9 mouse cellular contexts compared by ENCODE assay signal in genomic region chr11:69629802-69630201, GRCm38 (mm10). TPM values are rescaled to one million over a fixed set of nuclear protein-coding genes. Genes with fewer than 3 reads are reported as not detected.
DNase-seq lines count a peak whose midpoint lies in the region.
"Had no signal": no experiment of that assay in that cellular context is flagged by ENCODE, and none has a peak within 500 bp of the region (broad histone marks: within the 10 kb centered on the region; RNA-seq: fewer than 3 reads in every experiment).

No protein-coding gene starts in this region.

- DNase-seq in kidney, postnatal 14 days = peak; percentile 29
- no peak for DNase-seq in kidney, postnatal 4 days
- peak; percentile 69 for DNase-seq in 416B (ENCODE audit: low read depth)
- peak; percentile 62 for DNase-seq in CD4-positive helper T cell, adult 2 months (ENCODE audit: low read depth, low spot score)
- DNase-seq in c-Kit-negative CD71-positive TER-119-positive erythroid progenitor cells, embryonic 14.5 days (ENCODE audit: low read depth, low spot score) = peak; percentile 62
- no peak for DNase-seq in right cerebral cortex, adult 18-20 months
- DNase-seq in adrenal gland, adult 8-10 months = no peak
- DNase-seq: cerebellum, postnatal 14 days; kidney, adult 18-20 months had no signal

RNA-seq across cellular contexts. Expression of gene Fxr2, which starts 3.0 kb away (rescaled TPM):
- 100 to 1,000 TPM in 1 of 4 experiments, 10 to 100 TPM in 3; 75.8 to 112 (median 91.2) TPM for total RNA-seq in adrenal gland, adult 8-10 months (2022)

RNA-seq across cellular contexts. Expression of gene Sat2, which starts 8.0 kb away (rescaled TPM):
- total RNA-seq in adrenal gland, adult 8-10 months (2022) = 10 to 100 TPM in 2 of 4 experiments, 1 to 10 TPM in 2; 7.3 to 17.8 (median 12.8) TPM

RNA-seq across cellular contexts. Expression of gene Shbg, which starts 12.1 kb away (rescaled TPM):
- total RNA-seq in adrenal gland, adult 8-10 months (2022) = not detected

RNA-seq across cellular contexts. Expression of gene Atp1b2, which starts 24.1 kb away (rescaled TPM):
- 10 to 100 TPM; 22.5 to 47.8 (median 38.2) TPM for total RNA-seq in adrenal gland, adult 8-10 months (2022)

RNA-seq across cellular contexts. Expression of gene Sox15, which starts 25.3 kb away (rescaled TPM):
- not detected for total RNA-seq in adrenal gland, adult 8-10 months (2022)

Comparison
In these comparisons a context has a peak if more than half of its experiments do, and no peak if none do; other contexts are left out.
1. DNase-seq: peak in kidney, postnatal 14 days (single experiment), 416B (single experiment), CD4-positive helper T cell, adult 2 months (single experiment) and c-Kit-negative CD71-positive TER-119-positive erythroid progenitor cells, embryonic 14.5 days (single experiment); none in kidney, postnatal 4 days (0 of 2), right cerebral cortex, adult 18-20 months (single experiment) and adrenal gland, adult 8-10 months (single experiment).